Mouse (Mus musculus) right cerebral cortex, postnatal 10 days (tissue): ENCODE measurements at regions not wholly inside any gene's neighbourhood (a gene's known extent, or its start where the extent isn't known, plus 50 kb on each side); places are given as distances from the start of the nearest gene placed in this dataset.

ENCODE experiments used
- DNase-seq, 2 experiments: peaks; one replicate each; pipeline ENCODE4 v3.0.0; 2021; ENCODE audit warnings: low spot score in 2 of 2

DNA sequence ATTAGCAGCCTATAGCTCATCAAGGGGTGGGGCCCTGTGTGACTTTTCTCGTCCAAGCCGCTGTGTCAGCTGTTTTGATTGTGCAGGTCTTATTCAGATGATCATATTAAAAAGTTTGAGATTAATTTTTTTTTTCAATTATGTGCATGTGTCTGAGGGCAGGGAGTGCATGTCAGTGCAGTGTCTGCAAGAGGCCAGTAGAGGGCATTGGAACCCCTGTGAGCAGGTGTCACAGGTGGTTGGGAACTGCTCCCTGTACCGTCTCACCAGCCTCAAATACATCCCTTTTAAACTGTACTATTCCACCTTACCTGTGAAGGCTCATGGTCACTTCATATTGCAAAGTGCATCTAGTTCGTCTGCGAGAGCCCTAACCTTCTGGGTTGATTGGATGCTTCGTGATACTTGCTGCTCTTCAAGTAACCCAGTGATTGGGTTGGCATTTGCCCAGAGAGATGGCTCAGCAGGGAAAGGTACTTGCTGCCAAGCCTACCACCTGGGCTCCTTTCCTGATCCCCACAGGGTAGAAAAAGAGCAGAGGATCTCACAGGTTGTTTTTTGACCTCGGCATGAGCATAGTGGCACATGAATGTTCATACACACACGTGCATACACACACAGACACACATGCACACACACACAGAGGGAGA is 178.3 kb upstream of the Fam19a5 start:
- DNase-seq: no peak

GRCm38 (mm10) chr15:87367381-87367780 is 176.7 kb upstream of the Fam19a5 start:
- no peak for DNase-seq

GRCm38 (mm10) chr15:87369381-87369780 is 174.7 kb upstream of the Fam19a5 start:
- no peak for DNase-seq

DNA sequence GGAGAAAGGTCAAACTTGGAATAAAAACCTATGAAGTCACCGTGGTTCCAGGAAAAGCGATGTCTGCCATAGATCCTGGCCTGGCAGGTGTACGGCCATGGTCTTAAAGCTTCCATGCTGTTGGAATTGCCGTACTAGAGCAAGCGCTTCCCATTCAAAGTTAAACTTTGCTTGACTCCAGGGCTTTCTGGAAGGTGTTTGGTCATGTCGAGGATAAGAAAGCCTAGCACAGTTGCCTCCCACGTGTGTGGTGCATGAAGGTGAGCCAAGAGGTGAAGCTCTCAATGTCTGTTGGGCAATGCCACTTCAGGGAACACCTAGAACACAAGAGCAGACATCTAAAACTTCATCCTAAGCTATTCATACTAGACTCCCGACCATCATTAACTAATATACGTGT is 174.3 kb upstream of the Fam19a5 start:
- DNase-seq: no peak

- no peak for DNase-seq
These were observed 173.3 kb upstream of the Fam19a5 start for GRCm38 (mm10) chr15:87370761-87371160.

DNA sequence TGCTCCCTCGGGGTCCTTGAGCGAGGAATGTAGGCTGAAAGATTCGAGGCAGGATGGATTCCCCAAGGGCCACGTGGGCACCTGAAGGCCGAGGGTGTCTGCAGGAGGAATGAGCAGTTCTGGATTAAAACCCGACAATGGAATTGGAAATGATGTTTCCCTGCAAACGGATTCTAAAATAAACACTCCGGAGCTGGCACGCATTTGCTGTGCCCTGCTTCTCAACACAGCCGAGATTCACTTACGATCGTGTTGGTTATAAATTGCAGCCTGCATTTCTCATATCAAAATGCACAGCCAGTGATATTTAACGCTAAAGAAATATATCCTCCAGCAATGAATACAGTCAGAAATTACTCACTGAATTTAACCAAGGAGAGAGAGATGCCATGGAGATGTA is 169.4 kb upstream of the Fam19a5 start:
- DNase-seq: peak; percentile 51 to 73

- DNase-seq: no peak
These were observed 168.4 kb upstream of the Fam19a5 start for GRCm38 (mm10) chr15:87375596-87376194.

GRCm38 (mm10) chr15:87383551-87384265 is 160.4 kb upstream of the Fam19a5 start:
- no peak for DNase-seq

DNA sequence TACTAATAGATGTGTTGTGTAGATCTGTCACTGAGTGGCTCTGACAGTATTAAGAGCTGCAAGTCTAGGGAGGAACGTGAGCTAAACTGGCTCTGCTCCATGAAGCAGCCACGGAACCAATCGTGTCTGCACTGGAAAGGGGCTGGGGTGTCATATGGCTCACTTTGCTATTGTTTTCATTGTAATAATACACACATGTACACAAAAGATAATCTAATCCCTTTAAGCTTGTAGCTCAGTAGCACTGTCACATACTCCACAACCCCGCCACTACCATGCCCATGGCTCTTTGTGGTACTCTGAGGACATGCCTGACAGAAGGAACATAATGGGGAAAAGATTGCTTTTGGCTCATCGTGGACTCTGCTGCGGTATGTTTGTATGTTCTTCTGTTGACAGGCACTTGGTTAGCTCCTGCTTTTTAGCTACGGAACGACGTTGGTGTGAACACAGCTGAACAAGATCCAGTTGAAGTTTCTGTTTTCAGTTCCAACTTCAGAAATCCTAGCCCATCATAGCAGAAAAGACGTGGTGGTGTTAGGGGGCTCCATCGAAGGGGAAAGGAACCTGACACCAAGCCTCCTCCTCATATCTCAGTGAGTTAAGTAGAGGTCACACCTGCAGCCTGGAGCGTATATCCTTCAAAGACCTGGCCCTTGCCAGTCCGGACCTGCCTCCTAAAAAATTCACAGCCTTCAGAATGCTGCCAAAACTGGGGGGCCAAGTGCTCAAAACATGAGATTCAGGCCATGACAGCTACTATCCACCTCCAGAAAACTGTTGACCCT is 159.6 kb upstream of the Fam19a5 start:
- DNase-seq: no peak

- DNase-seq: no peak
These were observed 157.6 kb upstream of the Fam19a5 start for GRCm38 (mm10) chr15:87386513-87386983.

DNA sequence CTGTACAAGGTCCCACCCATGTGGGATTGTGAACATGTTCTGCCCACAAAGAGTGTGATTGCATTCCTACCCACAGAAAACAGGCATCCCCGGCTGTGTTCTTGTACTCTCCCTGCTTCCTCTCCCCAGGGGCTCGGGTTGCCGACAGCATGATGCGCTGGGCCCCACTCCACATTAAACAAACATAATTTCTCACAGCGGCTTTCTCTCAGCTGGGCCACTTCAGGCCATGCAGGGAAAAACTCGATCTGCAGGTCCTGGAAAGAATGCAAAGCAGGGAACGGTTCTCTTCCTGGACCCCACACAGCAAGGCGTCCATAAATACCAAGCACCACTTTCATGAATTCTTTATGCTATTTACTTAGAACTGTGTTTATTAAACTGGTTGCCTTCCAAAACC is 152.7 kb upstream of the Fam19a5 start:
- DNase-seq: no peak

GRCm38 (mm10) chr15:87398396-87398795 is 145.7 kb upstream of the Fam19a5 start:
- DNase-seq: no peak

DNA sequence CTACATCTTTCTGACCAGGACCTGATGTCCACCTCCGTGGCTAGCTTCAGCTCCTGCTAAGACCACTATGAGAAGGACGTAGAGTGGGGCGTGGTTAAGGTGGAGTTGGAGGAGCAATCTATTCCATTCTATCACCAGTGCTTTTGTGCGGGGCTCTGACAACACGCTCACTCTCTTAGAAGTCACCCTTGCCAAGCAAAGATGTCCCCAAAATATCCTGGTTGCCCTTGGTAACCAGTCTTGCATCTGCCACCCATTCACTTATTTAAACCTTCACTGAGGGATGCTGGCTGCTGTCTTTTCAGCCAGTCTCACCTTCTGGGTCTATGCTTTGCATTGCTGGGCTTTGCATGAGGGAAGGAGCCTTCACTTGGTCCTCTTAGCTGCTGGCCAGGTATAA is 138.4 kb upstream of the Fam19a5 start:
- peak; percentile 72 to 89 for DNase-seq

DNA sequence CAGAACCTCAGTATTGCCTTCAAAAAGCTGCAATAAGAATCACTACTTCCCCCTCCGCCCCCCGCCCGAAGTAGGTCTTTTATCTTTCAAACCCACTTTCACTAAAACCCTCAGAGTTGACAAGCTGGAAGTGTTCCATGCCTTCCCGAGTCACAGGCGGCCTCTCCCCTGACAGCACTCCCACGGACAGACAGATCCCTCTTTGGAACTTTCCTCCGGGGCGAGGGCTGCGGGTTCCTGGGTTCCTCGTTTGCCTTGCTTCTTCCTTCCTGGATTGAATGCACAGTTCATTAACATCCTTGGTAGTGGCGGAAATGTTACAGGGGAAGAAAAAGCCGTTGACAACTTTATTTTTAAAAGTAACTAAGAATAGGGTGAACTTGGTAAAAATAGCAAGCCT is 132.1 kb upstream of the Fam19a5 start:
- DNase-seq: no peak

GRCm38 (mm10) chr15:87415996-87416395 is 128.1 kb upstream of the Fam19a5 start:
- DNase-seq: no peak

DNA sequence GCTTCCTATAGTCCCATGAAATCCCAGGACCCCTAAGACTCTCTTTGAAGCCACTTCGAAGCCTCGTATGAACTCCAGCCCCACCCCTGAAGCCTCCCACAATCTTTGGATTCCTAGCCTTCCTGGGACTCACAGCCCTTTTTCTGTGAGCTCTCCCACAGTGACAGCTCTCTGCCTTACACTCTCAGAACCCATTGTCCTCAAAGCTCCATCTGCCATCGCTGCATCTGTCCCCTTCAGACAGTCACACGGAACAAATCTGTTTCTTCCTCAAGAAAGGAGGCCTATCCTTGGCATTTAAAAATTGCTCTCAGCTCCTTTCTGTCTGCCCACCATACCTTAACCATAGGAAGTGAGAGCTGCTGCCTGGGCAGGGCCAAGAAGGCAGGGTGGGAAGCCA is 122.4 kb upstream of the Fam19a5 start:
- no peak for DNase-seq

GRCm38 (mm10) chr15:87433306-87433705 is 110.8 kb upstream of the Fam19a5 start:
- no peak for DNase-seq

- DNase-seq: no peak
These were observed 110.2 kb upstream of the Fam19a5 start for GRCm38 (mm10) chr15:87433901-87434300.

GRCm38 (mm10) chr15:87435566-87435965 is 108.5 kb upstream of the Fam19a5 start:
- no peak for DNase-seq

DNA sequence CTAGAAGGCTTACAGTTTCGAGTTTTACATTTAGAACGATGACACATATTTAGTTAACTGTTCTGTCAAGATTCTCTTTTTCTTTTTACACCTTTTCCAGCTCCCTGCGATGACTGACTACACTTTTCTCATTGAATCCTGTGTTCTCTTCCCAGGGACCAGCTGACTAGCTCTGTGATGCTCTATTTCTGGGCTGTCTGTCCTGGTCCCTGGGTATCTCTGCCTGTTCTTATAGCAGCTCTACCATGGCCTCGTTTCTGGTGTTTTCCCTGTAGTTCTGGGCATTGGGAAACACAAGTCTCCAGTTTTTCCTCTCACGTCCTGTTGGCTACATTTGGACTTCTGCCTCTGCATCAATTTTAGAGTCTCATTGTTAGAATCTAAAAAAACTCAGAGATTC is 106.5 kb upstream of the Fam19a5 start:
- peak in 1 of 2 experiments; percentile 40 for DNase-seq

- no peak for DNase-seq
These were observed 85.2 kb upstream of the Fam19a5 start for GRCm38 (mm10) chr15:87458932-87459331.

DNA sequence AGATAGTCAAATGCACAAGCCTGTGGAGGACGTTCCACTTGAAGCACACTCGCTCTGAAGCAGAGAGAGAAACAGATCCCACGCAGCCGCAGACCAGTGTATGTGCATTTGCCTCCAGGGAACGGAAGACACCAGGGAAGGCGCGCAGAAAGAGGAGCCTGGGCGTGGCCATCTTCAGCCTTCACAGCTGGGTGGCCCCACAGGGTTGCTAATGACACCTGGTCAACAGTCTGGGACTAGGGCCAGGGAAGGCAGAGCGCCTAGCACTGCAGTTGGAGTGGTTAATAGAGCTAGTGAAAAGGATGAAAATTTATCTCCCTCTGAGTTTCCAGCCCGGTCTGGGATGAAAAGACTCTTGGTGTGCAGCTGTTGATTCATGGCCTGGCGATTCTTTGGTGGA is 67.9 kb upstream of the Fam19a5 start:
- DNase-seq: no peak
